Mouse (Mus musculus): ENCODE measurements around the gene Mea1. TPM values are rescaled to one million over a fixed set of nuclear protein-coding genes. Genes with fewer than 3 reads are reported as not detected.
A peak's percentile ranks its signal among the peaks of the same experiment; 100 is the strongest.

Mea1 gene
- polyA plus RNA-seq, 1 experiment from 2014 or later: 161 TPM

GRCm38 (mm10) chr17:46710959-46711597 lies 32.5 kb downstream of the Mea1 start, which contains the start of gene Pex6:
TSS of gene Pex6 (plus strand) at chr17:46711463.
- H3K9ac ChIP-seq: peak within 1 kb of the TSS; percentile 92
- 7% methylated on average over 36 of the region's 36 CpGs for WGBS
- ATAC-seq (ENCODE audit: insufficient number of reproducible peaks, low FRiP score, low TSS enrichment, low read depth): peak; percentile 89
- peaks cover 19% of the 10 kb centered on the region for H3K36me3 ChIP-seq
- H3K27ac ChIP-seq (replicated peaks): peak within 1 kb of the TSS; percentile 80
- H3K4me1 ChIP-seq: peaks cover 14% of the 10 kb centered on the region
- H3K27me3 ChIP-seq: no peaks in the 10 kb centered on the region
- no peaks in the 10 kb centered on the region for H3K9me3 ChIP-seq (replicated peaks)
- peak within 1 kb of the TSS; percentile 96 for H3K4me2 ChIP-seq (replicated peaks)
- peak within 1 kb of the TSS; percentile 99 for H3K4me3 ChIP-seq (replicated peaks)

DNA sequence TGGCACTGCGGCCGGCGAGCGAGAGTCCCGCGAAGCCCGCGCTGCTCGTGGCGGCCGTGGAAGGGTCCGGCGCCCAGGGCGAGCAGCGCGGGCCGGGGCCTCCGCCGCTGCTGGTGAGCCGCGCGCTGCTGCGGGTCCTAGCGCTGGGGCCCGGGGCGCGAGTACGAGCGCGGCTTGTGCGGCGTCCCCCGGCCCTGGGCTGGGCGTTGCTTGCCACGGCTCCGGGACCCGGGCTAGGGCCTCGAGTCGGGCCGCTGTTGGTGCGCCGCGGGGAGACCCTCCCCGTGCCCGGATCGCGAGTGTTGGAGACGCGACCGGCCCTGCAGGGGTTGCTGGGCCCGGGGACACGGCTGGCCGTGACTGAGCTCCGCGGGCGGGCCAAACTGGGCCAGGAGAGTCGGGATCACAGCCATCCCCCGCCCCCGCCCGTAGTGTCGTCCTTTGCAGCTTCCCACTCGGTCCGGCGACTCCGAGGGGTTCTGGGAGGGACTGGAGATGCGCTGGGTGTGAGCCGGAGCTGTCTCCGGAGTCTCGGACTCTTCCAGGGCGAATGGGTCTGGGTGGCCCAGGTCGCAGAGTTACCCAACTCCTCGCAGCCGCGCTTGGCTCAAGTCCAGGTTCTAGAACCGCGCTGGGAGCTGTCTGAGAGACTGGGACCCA lies 33.1 kb downstream of the Mea1 start:
- Histone ChIP-seq H3K27ac (replicated peaks) (peak overlapping the region; percentile 80), H3K27me3 (no peaks in the 10 kb centered on the region), H3K4me3 (replicated peaks) (peak overlapping the region; percentile 99), H3K4me2 (replicated peaks) (peak overlapping the region; percentile 96), H3K36me3 (peaks cover 25% of the 10 kb centered on the region), H3K4me1 (peaks cover 14% of the 10 kb centered on the region), H3K9me3 (replicated peaks) (no peaks in the 10 kb centered on the region), H3K9ac (peak overlapping the region; percentile 92)
- under 1% methylated on average over 76 of the region's 76 CpGs for WGBS
- peak; percentile 50 for ATAC-seq (ENCODE audit: insufficient number of reproducible peaks, low FRiP score, low TSS enrichment, low read depth)

GRCm38 (mm10) chr17:46712442-46712841 lies 33.8 kb downstream of the Mea1 start:
- Histone ChIP-seq H3K9me3 (replicated peaks) (no peaks in the 10 kb centered on the region), H3K27me3 (no peaks in the 10 kb centered on the region), H3K9ac (peak overlapping the region; percentile 92), H3K4me1 (peaks cover 14% of the 10 kb centered on the region), H3K4me2 (replicated peaks) (peak overlapping the region; percentile 96), H3K27ac (replicated peaks) (no peak overlapping the region), H3K4me3 (replicated peaks) (peak overlapping the region; percentile 99), H3K36me3 (peaks cover 29% of the 10 kb centered on the region)
- WGBS: 67% methylated on average over 7 of the region's 7 CpGs
- no peak for ATAC-seq (ENCODE audit: insufficient number of reproducible peaks, low FRiP score, low TSS enrichment, low read depth)

GRCm38 (mm10) chr17:46713849-46714248 lies 35.3 kb downstream of the Mea1 start:
- H3K4me1 ChIP-seq: peaks cover 14% of the 10 kb centered on the region
- H3K9ac ChIP-seq: no peak overlapping the region
- H3K27ac ChIP-seq (replicated peaks): no peak overlapping the region
- WGBS: 87% methylated on average over 9 of the region's 9 CpGs
- no peak for ATAC-seq (ENCODE audit: insufficient number of reproducible peaks, low FRiP score, low TSS enrichment, low read depth)
- peaks cover 33% of the 10 kb centered on the region for H3K36me3 ChIP-seq
- H3K4me2 ChIP-seq (replicated peaks): no peak overlapping the region
- H3K4me3 ChIP-seq (replicated peaks): no peak overlapping the region
- no peaks in the 10 kb centered on the region for H3K27me3 ChIP-seq
- no peaks in the 10 kb centered on the region for H3K9me3 ChIP-seq (replicated peaks)

- Histone ChIP-seq H3K27me3 (no peaks in the 10 kb centered on the region), H3K36me3 (peaks cover 33% of the 10 kb centered on the region), H3K9ac (no peak overlapping the region), H3K9me3 (replicated peaks) (no peaks in the 10 kb centered on the region), H3K4me3 (replicated peaks) (no peak overlapping the region), H3K27ac (replicated peaks) (no peak overlapping the region), H3K4me2 (replicated peaks) (no peak overlapping the region), H3K4me1 (peaks cover 14% of the 10 kb centered on the region)
- ATAC-seq (ENCODE audit: insufficient number of reproducible peaks, low FRiP score, low TSS enrichment, low read depth): no peak
- WGBS: 94% methylated on average over 11 of the region's 11 CpGs
Observed at GRCm38 (mm10) chr17:46714756-46715481, 36.3 kb downstream of the Mea1 start.

DNA sequence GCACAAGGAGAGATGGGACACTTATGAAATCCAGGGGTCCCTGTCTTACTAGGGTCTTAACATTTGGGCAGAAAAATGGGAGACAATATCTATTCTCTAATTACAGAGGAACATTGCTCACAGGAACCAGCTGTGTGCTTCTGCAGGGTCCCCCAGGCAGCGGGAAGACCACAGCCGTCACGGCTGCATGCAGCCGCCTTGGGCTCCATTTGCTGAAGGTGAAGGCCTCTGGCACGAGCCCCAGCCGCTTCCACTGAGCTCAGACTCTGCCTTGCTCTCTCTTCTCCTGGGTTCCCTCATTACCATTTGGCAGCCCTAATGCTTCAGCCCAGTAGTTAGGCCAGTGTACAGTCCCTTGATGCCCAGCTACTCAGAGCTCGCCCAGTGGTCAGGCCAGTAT lies 42.5 kb downstream of the Mea1 start:
- 87% methylated on average over 7 of the region's 7 CpGs for WGBS
- Histone ChIP-seq H3K4me1 (no peaks in the 10 kb centered on the region), H3K9me3 (replicated peaks) (no peaks in the 10 kb centered on the region), H3K27me3 (no peaks in the 10 kb centered on the region), H3K4me2 (replicated peaks) (no peak overlapping the region), H3K9ac (no peak overlapping the region), H3K4me3 (replicated peaks) (no peak overlapping the region), H3K27ac (replicated peaks) (no peak overlapping the region), H3K36me3 (peaks cover 69% of the 10 kb centered on the region)
- ATAC-seq (ENCODE audit: insufficient number of reproducible peaks, low FRiP score, low TSS enrichment, low read depth): no peak

DNA sequence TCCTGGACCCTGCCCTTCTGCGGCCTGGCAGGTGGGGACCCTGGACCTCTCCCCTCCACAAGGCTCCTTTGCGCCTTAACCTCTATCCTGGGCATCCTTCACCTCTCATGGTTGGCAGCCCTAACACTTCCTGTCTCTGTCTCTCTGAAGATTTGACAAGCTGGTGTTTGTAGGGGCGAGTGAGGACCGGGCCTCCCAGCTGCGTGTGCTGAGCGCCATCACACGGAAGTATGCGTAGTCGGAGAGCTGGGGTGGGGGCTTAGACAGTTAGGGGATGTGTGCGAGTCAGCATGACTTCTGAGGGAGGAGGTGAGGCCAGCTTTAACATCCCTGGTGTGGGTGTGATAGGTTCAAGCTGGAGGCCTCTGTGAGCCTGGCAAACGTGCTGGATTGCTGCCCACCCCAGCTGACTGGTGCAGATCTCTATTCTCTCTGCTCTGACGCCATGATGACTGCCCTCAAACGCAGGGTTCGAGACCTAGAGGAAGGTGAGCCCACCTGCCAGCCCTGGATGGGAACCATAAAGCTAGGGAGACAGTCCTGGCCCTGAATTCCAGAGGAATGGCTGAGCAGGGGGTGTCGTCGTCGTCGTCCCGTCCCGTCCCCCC lies 46.0 kb downstream of the Mea1 start:
- Histone ChIP-seq H3K27me3 (peaks cover 6% of the 10 kb centered on the region; the same call in 1 of the 2 replicates), H3K9ac (no peak overlapping the region), H3K4me3 (replicated peaks) (no peak overlapping the region), H3K36me3 (peaks cover 63% of the 10 kb centered on the region), H3K9me3 (replicated peaks) (no peaks in the 10 kb centered on the region), H3K4me1 (peaks cover 9% of the 10 kb centered on the region), H3K4me2 (replicated peaks) (no peak overlapping the region), H3K27ac (replicated peaks) (no peak overlapping the region)
- WGBS: 79% methylated on average over 20 of the region's 20 CpGs
- no peak for ATAC-seq (ENCODE audit: insufficient number of reproducible peaks, low FRiP score, low TSS enrichment, low read depth)

DNA sequence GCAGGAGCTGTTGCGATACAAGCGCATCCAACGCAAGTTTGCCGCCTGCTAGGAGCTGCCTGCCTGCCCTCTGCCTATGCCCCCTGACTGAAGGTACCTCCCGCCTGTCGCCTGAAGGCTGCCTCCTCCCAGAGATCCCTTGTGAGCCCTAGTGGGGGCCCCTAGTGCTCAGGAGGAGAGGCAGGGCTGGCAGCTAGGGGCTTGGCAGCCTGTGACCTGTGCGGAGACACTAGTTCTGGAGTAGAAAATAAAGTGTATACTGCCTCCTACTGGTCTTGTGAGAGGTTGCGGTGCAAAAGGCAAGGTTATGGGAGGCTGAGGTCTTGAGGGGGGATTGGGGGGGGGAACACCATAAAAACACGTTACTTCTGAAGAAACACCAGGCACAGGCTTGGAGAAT lies 46.7 kb downstream of the Mea1 start:
- 45% methylated on average over 9 of the region's 9 CpGs for WGBS
- Histone ChIP-seq H3K4me1 (peaks cover 9% of the 10 kb centered on the region), H3K27ac (replicated peaks) (no peak overlapping the region), H3K36me3 (peaks cover 59% of the 10 kb centered on the region), H3K4me2 (replicated peaks) (no peak overlapping the region), H3K4me3 (replicated peaks) (no peak overlapping the region), H3K27me3 (peaks cover 6% of the 10 kb centered on the region; the same call in 1 of the 2 replicates), H3K9ac (no peak overlapping the region), H3K9me3 (replicated peaks) (no peaks in the 10 kb centered on the region)
- no peak for ATAC-seq (ENCODE audit: insufficient number of reproducible peaks, low FRiP score, low TSS enrichment, low read depth)

- 92% methylated on average over 26 of the region's 26 CpGs for WGBS
- no peak for ATAC-seq (ENCODE audit: insufficient number of reproducible peaks, low FRiP score, low TSS enrichment, low read depth)
Observed at GRCm38 (mm10) chr17:46725731-46726645, 47.4 kb downstream of the Mea1 start.

GRCm38 (mm10) chr17:46727271-46727670 lies 48.7 kb downstream of the Mea1 start:
- no peak for ATAC-seq (ENCODE audit: insufficient number of reproducible peaks, low FRiP score, low TSS enrichment, low read depth)
- WGBS: 85% methylated on average over 11 of the region's 11 CpGs
- peaks cover 9% of the 10 kb centered on the region for H3K4me1 ChIP-seq
- H3K4me2 ChIP-seq (replicated peaks): no peak overlapping the region
- H3K9ac ChIP-seq: no peak overlapping the region
- H3K27me3 ChIP-seq: peaks cover 6% of the 10 kb centered on the region; the same call in 1 of the 2 replicates
- no peaks in the 10 kb centered on the region for H3K9me3 ChIP-seq (replicated peaks)
- no peak overlapping the region for H3K27ac ChIP-seq (replicated peaks)
- H3K36me3 ChIP-seq: peaks cover 39% of the 10 kb centered on the region
- no peak overlapping the region for H3K4me3 ChIP-seq (replicated peaks)

More at GRCm38 (mm10) chr17:46725731-46726645, 47.4 kb downstream of the Mea1 start:
- Histone ChIP-seq H3K27me3 (peaks cover 6% of the 10 kb centered on the region; the same call in 1 of the 2 replicates), H3K36me3 (peaks cover 52% of the 10 kb centered on the region), H3K9ac (no peak overlapping the region), H3K9me3 (replicated peaks) (no peaks in the 10 kb centered on the region), H3K4me2 (replicated peaks) (no peak overlapping the region), H3K27ac (replicated peaks) (no peak overlapping the region), H3K4me1 (peaks cover 9% of the 10 kb centered on the region), H3K4me3 (replicated peaks) (no peak overlapping the region)

Data from embryonic facial prominence, embryonic 15.5 days (tissue).